Mouse (Mus musculus): ENCODE data around the gene Plcd4. TPM values are rescaled to one million over a fixed set of nuclear protein-coding genes. Genes with fewer than 3 reads are reported as not detected.
A peak's percentile ranks its signal among the peaks of the same experiment; 100 is the strongest.
"Not testable (repeated sequence)": the region's sequence is repeated elsewhere in the genome, so short reads cannot be mapped to it uniquely, and the experiment has no call there.

Plcd4 gene
- polyA plus RNA-seq, 1 experiment from 2014 or later, result 0.27 TPM

- Histone ChIP-seq H3K27ac (ENCODE audit: low read length) (no peak overlapping the region), H3K36me3 (ENCODE audit: insufficient read depth, low read length) (no peaks in the 10 kb centered on the region), H3K27me3 (replicated peaks; ENCODE audit: insufficient read depth, low read length) (no peaks in the 10 kb centered on the region), H3K4me1 (ENCODE audit: insufficient read depth, low read depth, low read length) (peaks cover 6% of the 10 kb centered on the region; the same call in 1 of the 2 replicates), H3K9me3 (ENCODE audit: low read length) (no peaks in the 10 kb centered on the region), H3K4me3 (ENCODE audit: low read depth, low read length) (no peak overlapping the region), H3K9ac (replicated peaks; ENCODE audit: low read depth) (no peak overlapping the region), H3K4me2 (replicated peaks; ENCODE audit: low read depth, low read length) (no peak overlapping the region)
- 97% methylated on average over 5 of the region's 5 CpGs for WGBS
- TF ChIP-seq CTCF (IDR thresholded peaks at IDR 0.05) (no peak), EP300 (IDR thresholded peaks at IDR 0.05) (no peak)
- ATAC-seq, result no peak
- no peak for DNase-seq (ENCODE audit: low spot score)
Measured at GRCm38 (mm10) chr1:74511306-74511705, 31.4 kb upstream of the Plcd4 start.

GRCm38 (mm10) chr1:74512999-74513398 is 29.7 kb upstream of the Plcd4 start:
- not testable (repeated sequence) for DNase-seq (ENCODE audit: low spot score); H3K36me3 ChIP-seq (ENCODE audit: insufficient read depth, low read length); H3K27me3 ChIP-seq (replicated peaks; ENCODE audit: insufficient read depth, low read length); H3K4me3 ChIP-seq (ENCODE audit: low read depth, low read length); H3K9me3 ChIP-seq (ENCODE audit: low read length); H3K27ac ChIP-seq (ENCODE audit: low read length); ATAC-seq; H3K4me1 ChIP-seq (ENCODE audit: insufficient read depth, low read depth, low read length); H3K4me2 ChIP-seq (replicated peaks; ENCODE audit: low read depth, low read length); H3K9ac ChIP-seq (replicated peaks; ENCODE audit: low read depth)
- 98% methylated on average over 1 of the region's 1 CpGs for WGBS

GRCm38 (mm10) chr1:74519875-74520274 is 22.8 kb upstream of the Plcd4 start:
- TF ChIP-seq EP300 (IDR thresholded peaks at IDR 0.05), result no peak
- TF ChIP-seq CTCF (IDR thresholded peaks at IDR 0.05), result no peak
- H3K27me3 ChIP-seq (replicated peaks; ENCODE audit: insufficient read depth, low read length), result no peaks in the 10 kb centered on the region
- H3K4me1 ChIP-seq (ENCODE audit: insufficient read depth, low read depth, low read length), result no peaks in the 10 kb centered on the region
- no peak overlapping the region for H3K9ac ChIP-seq (replicated peaks; ENCODE audit: low read depth)
- H3K4me2 ChIP-seq (replicated peaks; ENCODE audit: low read depth, low read length), result no peak overlapping the region
- ATAC-seq, result no peak
- H3K4me3 ChIP-seq (ENCODE audit: low read depth, low read length), result no peak overlapping the region
- DNase-seq (ENCODE audit: low spot score), result no peak
- no peak overlapping the region for H3K27ac ChIP-seq (ENCODE audit: low read length)
- H3K36me3 ChIP-seq (ENCODE audit: insufficient read depth, low read length), result peaks cover 26% of the 10 kb centered on the region
- H3K9me3 ChIP-seq (ENCODE audit: low read length), result no peaks in the 10 kb centered on the region

- peaks cover 30% of the 10 kb centered on the region for H3K36me3 ChIP-seq (ENCODE audit: insufficient read depth, low read length)
- no peak overlapping the region for H3K9ac ChIP-seq (replicated peaks; ENCODE audit: low read depth)
- DNase-seq (ENCODE audit: low spot score), result no peak
- no peaks in the 10 kb centered on the region for H3K27me3 ChIP-seq (replicated peaks; ENCODE audit: insufficient read depth, low read length)
- H3K4me1 ChIP-seq (ENCODE audit: insufficient read depth, low read depth, low read length), result no peaks in the 10 kb centered on the region
- ATAC-seq, result no peak
- no peak overlapping the region for H3K27ac ChIP-seq (ENCODE audit: low read length)
- no peak overlapping the region for H3K4me3 ChIP-seq (ENCODE audit: low read depth, low read length)
- no peak overlapping the region for H3K4me2 ChIP-seq (replicated peaks; ENCODE audit: low read depth, low read length)
- TF ChIP-seq EP300 (IDR thresholded peaks at IDR 0.05) (no peak), CTCF (IDR thresholded peaks at IDR 0.05) (no peak)
- 84% methylated on average over 4 of the region's 4 CpGs for WGBS
- no peaks in the 10 kb centered on the region for H3K9me3 ChIP-seq (ENCODE audit: low read length)
Measured at GRCm38 (mm10) chr1:74524746-74525145, 17.9 kb upstream of the Plcd4 start.

- Histone ChIP-seq H3K9ac (replicated peaks; ENCODE audit: low read depth) (no peak overlapping the region), H3K27ac (ENCODE audit: low read length) (no peak overlapping the region), H3K4me3 (ENCODE audit: low read depth, low read length) (no peak overlapping the region), H3K36me3 (ENCODE audit: insufficient read depth, low read length) (peaks cover 26% of the 10 kb centered on the region), H3K27me3 (replicated peaks; ENCODE audit: insufficient read depth, low read length) (no peaks in the 10 kb centered on the region), H3K9me3 (ENCODE audit: low read length) (no peaks in the 10 kb centered on the region), H3K4me1 (ENCODE audit: insufficient read depth, low read depth, low read length) (no peaks in the 10 kb centered on the region), H3K4me2 (replicated peaks; ENCODE audit: low read depth, low read length) (no peak overlapping the region)
- ATAC-seq (no peak), DNase-seq (ENCODE audit: low spot score) (no peak)
- TF ChIP-seq CTCF (IDR thresholded peaks at IDR 0.05) (no peak), EP300 (IDR thresholded peaks at IDR 0.05) (no peak)
- 94% methylated on average over 7 of the region's 7 CpGs for WGBS
Measured at GRCm38 (mm10) chr1:74528589-74528988, 14.1 kb upstream of the Plcd4 start.

- Histone ChIP-seq H3K4me1 (ENCODE audit: insufficient read depth, low read depth, low read length) (no peaks in the 10 kb centered on the region), H3K27me3 (replicated peaks; ENCODE audit: insufficient read depth, low read length) (no peaks in the 10 kb centered on the region), H3K9ac (replicated peaks; ENCODE audit: low read depth) (no peak overlapping the region), H3K9me3 (ENCODE audit: low read length) (no peaks in the 10 kb centered on the region), H3K27ac (ENCODE audit: low read length) (no peak overlapping the region), H3K4me2 (replicated peaks; ENCODE audit: low read depth, low read length) (no peak overlapping the region), H3K36me3 (ENCODE audit: insufficient read depth, low read length) (no peaks in the 10 kb centered on the region), H3K4me3 (ENCODE audit: low read depth, low read length) (no peak overlapping the region)
- DNase-seq (ENCODE audit: low spot score), result no peak
- no peak for ATAC-seq
- no peak for TF ChIP-seq CTCF (IDR thresholded peaks at IDR 0.05)
- TF ChIP-seq EP300 (IDR thresholded peaks at IDR 0.05), result no peak
Measured at GRCm38 (mm10) chr1:74538650-74539049, 4.0 kb upstream of the Plcd4 start.

- Histone ChIP-seq H3K36me3 (ENCODE audit: insufficient read depth, low read length) (no peaks in the 10 kb centered on the region), H3K4me2 (replicated peaks; ENCODE audit: low read depth, low read length) (0 out of 2 replicates have a peak within 1 kb of the TSS, but pooled peaks have one; percentile 22), H3K4me1 (ENCODE audit: insufficient read depth, low read depth, low read length) (no peaks in the 10 kb centered on the region), H3K4me3 (ENCODE audit: low read depth, low read length) (no peak within 1 kb of the TSS), H3K27ac (ENCODE audit: low read length) (no peak within 1 kb of the TSS), H3K27me3 (replicated peaks; ENCODE audit: insufficient read depth, low read length) (no peaks in the 10 kb centered on the region), H3K9ac (replicated peaks; ENCODE audit: low read depth) (no peak within 1 kb of the TSS), H3K9me3 (ENCODE audit: low read length) (no peaks in the 10 kb centered on the region)
- 59% methylated on average over 4 of the region's 4 CpGs for WGBS
- ATAC-seq (no peak), DNase-seq (ENCODE audit: low spot score) (no peak)
- no peak for TF ChIP-seq EP300 (IDR thresholded peaks at IDR 0.05)
- no peak for TF ChIP-seq CTCF (IDR thresholded peaks at IDR 0.05)
Measured at GRCm38 (mm10) chr1:74544184-74544583, 1.5 kb downstream of the Plcd4 start, which contains the start of gene Usp37. Gene Usp37 (minus strand): TSS chr1:74544284.
